Mouse (Mus musculus): ENCODE results near the gene 0610009B22Rik.
"Not testable (repeated sequence)": the region's sequence is repeated elsewhere in the genome, so short reads cannot be mapped to it uniquely, and the experiment has no call there.

Gene 0610009B22Rik

GRCm38 (mm10) chr11:51688330-51689328 is at the start of gene 0610009B22Rik:
Gene 0610009B22Rik (minus strand): TSS chr11:51688874.
- DNase-seq (ENCODE audit: low read depth, low spot score): peak; percentile 100

- DNase-seq (ENCODE audit: low read depth, low spot score): not testable (repeated sequence)
Measured at GRCm38 (mm10) chr11:51734218-51734617, 45.5 kb upstream of the 0610009B22Rik start.

GRCm38 (mm10) chr11:51732883-51733282 is 44.2 kb upstream of the 0610009B22Rik start:
- DNase-seq (ENCODE audit: low read depth, low spot score): no peak

GRCm38 (mm10) chr11:51721066-51721465 is 32.4 kb upstream of the 0610009B22Rik start:
- no peak for DNase-seq (ENCODE audit: low read depth, low spot score)

- DNase-seq (ENCODE audit: low read depth, low spot score): no peak
Measured at GRCm38 (mm10) chr11:51707080-51707479, 18.4 kb upstream of the 0610009B22Rik start.

- no peak for DNase-seq (ENCODE audit: low read depth, low spot score)
Measured at GRCm38 (mm10) chr11:51706451-51706850, 17.8 kb upstream of the 0610009B22Rik start.

- DNase-seq (ENCODE audit: low read depth, low spot score): no peak
Measured at GRCm38 (mm10) chr11:51703379-51703998, 14.8 kb upstream of the 0610009B22Rik start.

- DNase-seq (ENCODE audit: low read depth, low spot score): no peak
Measured at GRCm38 (mm10) chr11:51702831-51703230, 14.2 kb upstream of the 0610009B22Rik start.

GRCm38 (mm10) chr11:51694984-51695383 is 6.3 kb upstream of the 0610009B22Rik start:
- no peak for DNase-seq (ENCODE audit: low read depth, low spot score)

- not testable (repeated sequence) for DNase-seq (ENCODE audit: low read depth, low spot score)
Measured at GRCm38 (mm10) chr11:51690597-51690996, 1.9 kb upstream of the 0610009B22Rik start.

- DNase-seq (ENCODE audit: low read depth, low spot score): no peak
Measured at GRCm38 (mm10) chr11:51689343-51689742, 669 bp upstream of the 0610009B22Rik start.

- DNase-seq (ENCODE audit: low read depth, low spot score): no peak
Measured at GRCm38 (mm10) chr11:51681976-51682374, 6.7 kb downstream of the 0610009B22Rik start.

GRCm38 (mm10) chr11:51681324-51681975 is 7.2 kb downstream of the 0610009B22Rik start:
- peak; percentile 86 for DNase-seq (ENCODE audit: low read depth, low spot score)

GRCm38 (mm10) chr11:51679466-51679865 is 9.2 kb downstream of the 0610009B22Rik start:
- no peak for DNase-seq (ENCODE audit: low read depth, low spot score)

- DNase-seq (ENCODE audit: low read depth, low spot score): no peak
Measured at GRCm38 (mm10) chr11:51677737-51678418, 10.8 kb downstream of the 0610009B22Rik start.

- no peak for DNase-seq (ENCODE audit: low read depth, low spot score)
Measured at GRCm38 (mm10) chr11:51675386-51675785, 13.3 kb downstream of the 0610009B22Rik start.

- no peak for DNase-seq (ENCODE audit: low read depth, low spot score)
Measured at GRCm38 (mm10) chr11:51673291-51673690, 15.4 kb downstream of the 0610009B22Rik start.

GRCm38 (mm10) chr11:51671376-51671775 is 17.3 kb downstream of the 0610009B22Rik start:
- DNase-seq (ENCODE audit: low read depth, low spot score): no peak

- DNase-seq (ENCODE audit: low read depth, low spot score): no peak
Measured at GRCm38 (mm10) chr11:51670846-51671245, 17.8 kb downstream of the 0610009B22Rik start.

GRCm38 (mm10) chr11:51664747-51665146 is 23.9 kb downstream of the 0610009B22Rik start:
- not testable (repeated sequence) for DNase-seq (ENCODE audit: low read depth, low spot score)

GRCm38 (mm10) chr11:51662632-51663031 is 26.0 kb downstream of the 0610009B22Rik start:
- DNase-seq (ENCODE audit: low read depth, low spot score): no peak

All from skeletal muscle tissue, adult 2 months (tissue).